Mouse (Mus musculus): Measurements from ENCODE around the gene Scyl2.

- TF ChIP-seq CTCF (IDR thresholded peaks at IDR 0.05; ENCODE audit: extremely low read depth, insufficient read depth, low read length) (no peak), POLR2A (IDR thresholded peaks at IDR 0.05; ENCODE audit: extremely low read depth, insufficient read depth, low read length) (no peak)
Measured at GRCm38 (mm10) chr10:89707397-89707796, 21.3 kb upstream of the Scyl2 start.

All from cortical plate, adult 2 months (tissue).